Mouse (Mus musculus) brain, embryonic 14.5 days (tissue): ENCODE measurements around the gene Prr22.

Experiments
- CTCF ChIP-seq: fragments of 200-500 bp; IDR thresholded peaks from 2 replicates; pipeline ENCODE4 v1.5.1; 2012; ENCODE audit warnings: inconsistent platforms, mild to moderate bottlenecking, moderate library complexity, borderline replicate concordance; ENCODE audit not compliant: insufficient read depth, insufficient read length; ENCODE audit errors: extremely low read depth
- POLR2A ChIP-seq: fragments of 200-500 bp; IDR thresholded peaks from 2 replicates; pipeline ENCODE4 v1.6.1; 2012; ENCODE audit warnings: mild to moderate bottlenecking, inconsistent platforms, borderline replicate concordance; ENCODE audit not compliant: poor library complexity, insufficient read depth, insufficient read length, severe bottlenecking; ENCODE audit errors: extremely low read depth

GRCm38 (mm10) chr17:56744173-56744572, 25.9 kb upstream of the Prr22 start:
- TF ChIP-seq CTCF (no peak), POLR2A (no peak)
